Mouse (Mus musculus) kidney, embryonic 14.5 days (tissue): ENCODE results near the gene Foxd4. TPM values are rescaled to one million over a fixed set of nuclear protein-coding genes. Genes with fewer than 3 reads are reported as not detected.

Experiments used
- ATAC-seq: fragments of 200-750 bp; cut with Nextera tagmentation; 2 replicates; pipeline ENCODE4 v1.8.0; 2017; ENCODE audit warnings: moderate number of reproducible peaks, mild to moderate bottlenecking, moderate TSS enrichment, moderate library complexity; ENCODE audit not compliant: low FRiP score, low TSS enrichment
- H3K27ac ChIP-seq: fragments of 300-500 bp; sonication (generic); 2 replicates; pipeline ENCODE4 v1.5.1; 2014; ENCODE audit warnings: low read depth, mild to moderate bottlenecking, low read length, moderate library complexity, mixed read lengths
- H3K27me3 ChIP-seq: fragments of 300-500 bp; sonication (generic); 2 replicates; pipeline ENCODE4 v1.6.1; 2014; ENCODE audit warnings: mild to moderate bottlenecking, low read length; ENCODE audit not compliant: control insufficient read depth, insufficient read depth
- H3K36me3 ChIP-seq: fragments of 300-500 bp; sonication (generic); 2 replicates; pipeline ENCODE4 v1.6.1; 2014; ENCODE audit warnings: low read length, mixed read lengths; ENCODE audit not compliant: control insufficient read depth, insufficient read depth
- H3K4me1 ChIP-seq: fragments of 300-500 bp; sonication (generic); 2 replicates; pipeline ENCODE4 v1.6.1; 2014; ENCODE audit warnings: low read length, mixed read lengths; ENCODE audit not compliant: control insufficient read depth, insufficient read depth
- H3K4me2 ChIP-seq: fragments of 300-500 bp; sonication (generic); replicated peaks from 2 replicates; pipeline ENCODE4 v1.6.1; 2014; ENCODE audit warnings: low read depth, mild to moderate bottlenecking, low read length
- H3K4me3 ChIP-seq: fragments of 300-500 bp; sonication (generic); 2 replicates; pipeline ENCODE4 v1.5.1; 2014; ENCODE audit warnings: mild to moderate bottlenecking, low read length
- H3K9ac ChIP-seq: fragments of 300-500 bp; sonication (generic); 2 replicates; pipeline ENCODE4 v1.6.1; 2014; ENCODE audit warnings: low read depth, mild to moderate bottlenecking, low read length, moderate library complexity
- H3K9me3 ChIP-seq: fragments of 300-500 bp; sonication (generic); 2 replicates; pipeline ENCODE4 v1.6.1; 2016; ENCODE audit warnings: low read length; ENCODE audit not compliant: control insufficient read depth
- WGBS: fragments of 180-500 bp; shearing (Covaris S2); extraction: QIAGEN DNeasy Blood & Tissue Kit; methylation state at CpG from one replicate; pipeline ENCODE4 v1.1.7; 2014; 5-methylcytosine and 5-hydroxymethylcytosine counted together
- polyA plus RNA-seq: library from polyadenylated mRNA; unstranded; fragments of >200 nt; fragmentation: Nextera tagmentation; extraction: Ambion mirVana; gene quantifications from 2 replicates; pipeline ENCODE4 v1.2.1, GENCODE M21; 2014

Foxd4 gene
- not detected in 2 replicates for polyA plus RNA-seq

DNA sequence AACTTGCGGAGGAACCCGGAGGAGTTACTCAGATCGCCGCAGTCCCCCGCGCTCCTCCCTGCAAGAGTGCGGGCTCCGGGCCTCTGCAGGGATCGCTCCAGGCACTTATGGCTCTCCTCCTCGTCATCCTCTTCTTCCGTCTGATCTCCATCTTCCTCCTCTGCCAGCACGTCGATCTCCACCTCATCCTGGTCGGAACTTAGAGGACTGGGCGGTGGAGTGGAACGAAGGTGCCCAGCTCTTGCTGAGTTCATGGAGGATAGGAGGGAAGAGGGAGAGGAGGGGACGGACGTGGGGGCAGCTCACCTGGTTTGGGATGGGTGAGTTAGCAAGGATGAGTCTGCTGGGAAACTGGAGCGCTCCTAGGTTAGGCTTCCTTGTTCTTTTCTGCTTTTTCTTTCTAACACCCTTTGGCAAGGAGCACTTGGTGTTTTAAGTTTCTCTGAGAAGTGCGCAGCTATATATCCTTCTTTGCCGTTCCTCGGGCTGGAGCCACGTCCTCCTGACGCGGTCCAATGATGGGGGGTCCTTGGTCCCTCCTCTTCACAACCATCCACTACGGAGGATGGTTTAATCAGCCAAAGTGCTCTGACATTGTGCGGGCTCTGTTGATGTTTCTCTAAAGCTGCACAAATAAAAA, at the start of gene Foxd4:
Gene Foxd4 (minus strand): TSS at position 617 of the 640 bp plus-strand sequence.
- peaks cover 16% of the 10 kb centered on the region; the same call in 1 of the 2 replicates for H3K4me1 ChIP-seq
- peak within 1 kb of the TSS; percentile 42 for H3K4me3 ChIP-seq
- H3K27ac ChIP-seq, result no peak within 1 kb of the TSS
- no peak within 1 kb of the TSS for H3K9ac ChIP-seq
- no peaks in the 10 kb centered on the region for H3K36me3 ChIP-seq
- no peak for ATAC-seq
- under 1% methylated on average over 22 of the region's 27 CpGs for WGBS
- peaks cover 85% of the 10 kb centered on the region for H3K27me3 ChIP-seq
- H3K4me2 ChIP-seq, result peak within 1 kb of the TSS; percentile 60
- no peaks in the 10 kb centered on the region for H3K9me3 ChIP-seq

DNA sequence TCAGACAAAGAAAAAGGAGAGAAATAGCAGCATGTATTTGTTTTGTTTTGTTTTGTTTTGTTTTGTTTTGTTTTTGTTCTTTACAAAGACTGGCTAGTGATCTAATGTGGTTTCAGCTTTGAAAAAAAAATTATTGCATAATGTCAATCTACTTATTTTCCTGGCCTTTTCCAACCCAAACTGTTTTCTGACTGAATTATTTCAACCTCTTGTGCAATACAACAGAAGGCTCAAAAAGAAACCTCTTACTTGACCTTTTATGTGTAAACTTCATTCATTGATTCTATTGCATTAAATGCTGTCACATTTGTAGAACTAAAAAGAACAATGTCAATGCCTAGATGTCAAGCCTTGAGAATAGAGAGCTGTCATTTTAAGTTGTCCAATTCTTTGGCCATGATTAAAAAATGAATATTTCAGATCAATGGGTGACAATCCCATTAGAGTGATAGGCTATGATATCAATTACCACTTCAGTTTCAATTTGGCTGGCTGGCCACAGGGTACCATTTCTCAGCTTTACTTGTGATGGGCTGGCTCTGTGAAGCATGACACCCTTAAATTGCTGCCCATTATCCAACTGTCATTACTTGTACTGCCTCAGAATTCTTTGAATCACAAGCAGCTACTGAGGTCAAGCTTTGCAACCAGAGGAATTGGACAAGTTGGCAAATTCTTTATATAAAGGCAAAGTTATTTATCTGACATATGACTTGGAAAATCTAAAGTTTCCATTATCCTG, 44.7 kb upstream of the Foxd4 start:
- ATAC-seq, result no peak
- H3K27me3 ChIP-seq, result no peaks in the 10 kb centered on the region
- H3K36me3 ChIP-seq, result no peaks in the 10 kb centered on the region

DNA sequence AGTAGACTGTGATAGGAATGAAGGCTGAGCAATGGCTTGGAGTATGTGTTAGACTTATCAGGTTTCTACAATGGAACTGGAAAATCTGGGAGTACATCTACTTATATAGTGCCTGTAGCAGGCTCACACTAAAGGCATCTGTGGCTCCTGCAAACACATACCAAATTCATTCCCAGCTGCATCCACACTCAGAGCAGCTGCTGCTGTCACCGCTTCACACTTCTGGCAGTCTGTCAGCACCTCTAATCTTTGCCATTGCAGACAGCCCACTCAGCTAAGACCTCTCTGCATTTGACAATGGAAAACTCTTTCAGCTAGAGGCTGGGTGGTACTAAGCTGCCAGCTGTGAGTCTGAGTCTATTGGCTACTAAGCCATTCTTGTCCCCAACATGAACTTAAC, 36.1 kb upstream of the Foxd4 start:
- ATAC-seq, result no peak
- Histone ChIP-seq H3K4me2 (no peak overlapping the region), H3K36me3 (peaks cover 3% of the 10 kb centered on the region; the same call in 1 of the 2 replicates), H3K9me3 (no peaks in the 10 kb centered on the region), H3K4me1 (no peaks in the 10 kb centered on the region), H3K9ac (no peak overlapping the region), H3K27ac (no peak overlapping the region), H3K4me3 (no peak overlapping the region), H3K27me3 (no peaks in the 10 kb centered on the region)
- WGBS, result 91% methylated on average over 1 of the region's 1 CpGs

More for the DNA sequence above, 44.7 kb upstream of the Foxd4 start:
- Histone ChIP-seq H3K9me3 (no peaks in the 10 kb centered on the region), H3K9ac (no peak overlapping the region), H3K4me3 (no peak overlapping the region), H3K27ac (no peak overlapping the region), H3K4me2 (no peak overlapping the region), H3K4me1 (no peaks in the 10 kb centered on the region)

DNA sequence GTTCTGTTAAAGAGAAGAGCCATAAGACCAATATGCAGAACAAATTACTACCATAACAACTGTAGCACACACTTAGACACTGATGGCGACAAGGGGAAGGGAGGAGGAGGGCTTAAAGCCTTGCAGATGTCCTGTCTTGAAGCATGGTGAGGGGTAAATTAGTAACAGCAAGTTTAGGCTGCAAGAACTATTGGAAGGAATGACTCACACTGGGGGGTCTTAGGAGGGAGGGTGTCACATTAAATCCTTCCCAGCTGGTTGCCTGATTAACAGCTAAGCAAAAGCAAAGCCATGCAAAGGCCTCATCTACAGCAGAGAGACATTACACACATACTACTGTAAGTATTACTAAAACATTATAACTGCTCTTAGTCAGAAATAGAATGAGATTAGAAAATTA, 28.0 kb upstream of the Foxd4 start:
- Histone ChIP-seq H3K36me3 (peaks cover 5% of the 10 kb centered on the region; the same call in 1 of the 2 replicates), H3K4me1 (no peaks in the 10 kb centered on the region), H3K4me2 (no peak overlapping the region), H3K27me3 (no peaks in the 10 kb centered on the region), H3K4me3 (no peak overlapping the region), H3K9ac (no peak overlapping the region), H3K27ac (no peak overlapping the region), H3K9me3 (no peaks in the 10 kb centered on the region)
- WGBS, result 74% methylated on average over 1 of the region's 1 CpGs
- ATAC-seq, result no peak

DNA sequence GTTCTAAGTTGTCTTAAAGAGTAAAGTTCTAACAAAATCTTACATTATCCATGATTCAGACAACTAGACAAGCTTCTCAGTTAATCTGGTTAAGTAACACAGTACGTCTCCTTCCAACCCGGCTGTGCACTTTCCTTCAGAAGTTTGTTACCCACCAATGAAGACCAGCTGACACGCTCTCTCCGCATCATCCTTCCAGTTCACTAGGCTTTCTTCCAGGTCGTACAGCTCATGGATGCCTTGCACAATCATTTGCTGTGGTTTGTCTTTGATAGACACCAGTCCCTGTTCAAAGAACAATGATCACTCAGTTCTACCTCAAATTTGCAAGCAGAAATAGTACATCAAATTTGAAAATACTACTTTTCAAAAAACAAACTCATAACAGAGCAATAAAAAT, 19.9 kb upstream of the Foxd4 start:
- no peak for ATAC-seq
- H3K36me3 ChIP-seq, result peaks cover 21% of the 10 kb centered on the region; the same call in 1 of the 2 replicates
- WGBS, result 95% methylated on average over 5 of the region's 5 CpGs
- no peak overlapping the region for H3K4me2 ChIP-seq
- no peak overlapping the region for H3K4me3 ChIP-seq
- no peaks in the 10 kb centered on the region for H3K4me1 ChIP-seq
- no peak overlapping the region for H3K27ac ChIP-seq
- H3K9me3 ChIP-seq, result no peaks in the 10 kb centered on the region
- no peak overlapping the region for H3K9ac ChIP-seq
- H3K27me3 ChIP-seq, result no peaks in the 10 kb centered on the region

DNA sequence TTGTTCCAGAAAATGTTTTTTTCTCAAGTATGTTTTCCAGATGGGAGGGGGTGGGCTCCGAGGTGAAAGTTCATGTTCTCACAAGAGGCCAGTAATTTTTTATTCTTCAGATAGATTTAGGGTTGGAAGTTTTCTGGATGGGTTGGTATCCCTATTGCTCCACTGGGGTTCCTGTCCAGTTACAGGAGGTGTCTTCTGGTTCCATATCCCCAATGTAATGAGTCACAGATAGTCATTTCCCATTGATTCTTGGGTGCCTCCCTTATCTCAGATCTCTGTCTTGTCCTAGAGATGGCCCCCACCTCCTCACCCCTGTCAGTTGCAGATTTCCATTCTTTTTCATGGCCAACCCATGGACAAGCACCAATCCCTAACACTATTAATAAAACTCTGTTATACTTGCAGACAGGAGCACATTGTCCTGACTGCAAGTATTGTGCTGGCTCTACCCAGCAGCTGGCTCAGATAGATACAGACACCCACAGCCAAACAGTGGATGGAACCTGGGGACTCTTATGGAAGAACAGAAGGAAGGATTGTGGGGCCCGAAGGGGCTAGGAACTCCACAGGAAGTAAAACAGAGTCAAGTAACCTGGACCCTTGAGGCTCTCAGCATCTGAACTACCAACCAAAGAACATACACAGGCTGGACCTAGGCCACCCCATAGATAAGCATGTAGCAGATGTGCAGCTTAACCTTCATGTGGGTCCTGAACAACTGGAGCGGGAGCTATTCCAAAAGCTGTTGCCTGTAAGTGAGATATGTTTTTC, 7.6 kb upstream of the Foxd4 start:
- WGBS, result 87% methylated on average over 3 of the region's 3 CpGs
- no peaks in the 10 kb centered on the region for H3K9me3 ChIP-seq
- no peak for ATAC-seq
- H3K27ac ChIP-seq, result no peak overlapping the region
- H3K4me3 ChIP-seq, result no peak overlapping the region
- no peaks in the 10 kb centered on the region for H3K36me3 ChIP-seq
- no peak overlapping the region for H3K9ac ChIP-seq
- H3K4me2 ChIP-seq, result no peak overlapping the region
- no peaks in the 10 kb centered on the region for H3K4me1 ChIP-seq
- peaks cover 17% of the 10 kb centered on the region for H3K27me3 ChIP-seq

DNA sequence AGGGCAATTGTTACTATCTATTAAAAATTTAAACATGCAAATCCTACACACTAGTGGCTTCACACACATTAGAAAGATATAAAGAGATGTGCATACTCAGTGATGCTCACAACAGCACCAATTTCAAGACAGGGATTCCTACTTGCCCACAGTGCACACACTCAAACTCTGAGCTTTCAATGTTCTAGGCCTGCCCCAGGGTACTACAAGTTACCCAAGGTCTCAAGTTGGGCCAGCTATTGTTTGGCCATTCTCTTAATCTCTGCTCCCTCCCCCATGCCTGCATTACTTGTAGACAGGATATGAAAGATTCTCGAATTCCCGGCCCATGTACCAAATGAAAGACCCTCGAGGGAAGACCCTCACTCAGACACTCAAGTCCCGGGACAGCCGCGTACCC, 6.7 kb upstream of the Foxd4 start:
- Histone ChIP-seq H3K27ac (no peak overlapping the region), H3K4me3 (no peak overlapping the region), H3K9me3 (no peaks in the 10 kb centered on the region), H3K4me2 (no peak overlapping the region), H3K27me3 (peaks cover 26% of the 10 kb centered on the region), H3K36me3 (no peaks in the 10 kb centered on the region), H3K9ac (no peak overlapping the region), H3K4me1 (no peaks in the 10 kb centered on the region)
- ATAC-seq, result no peak
- 93% methylated on average over 4 of the region's 6 CpGs for WGBS

DNA sequence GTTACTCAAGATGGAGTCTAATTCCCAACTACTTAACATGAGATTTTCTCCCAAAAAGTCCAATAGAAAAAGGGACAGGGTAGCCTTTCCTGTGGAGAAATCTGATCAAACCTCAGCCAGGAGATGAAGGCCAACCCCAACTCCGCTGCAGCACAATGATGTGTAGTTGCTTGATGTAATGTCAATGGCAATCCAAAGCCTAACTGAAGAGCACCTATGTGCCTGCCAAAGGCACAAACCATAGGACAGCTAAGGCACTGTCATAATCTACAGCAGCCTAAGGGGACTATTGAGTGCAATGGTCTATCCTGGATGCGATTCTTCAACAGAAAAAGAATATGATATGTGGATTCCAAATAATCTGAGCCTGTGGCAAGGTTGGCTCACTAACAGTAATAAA, 1.8 kb upstream of the Foxd4 start:
- H3K4me1 ChIP-seq, result peaks cover 10% of the 10 kb centered on the region; the same call in 1 of the 2 replicates
- H3K27ac ChIP-seq, result no peak overlapping the region
- H3K9ac ChIP-seq, result no peak overlapping the region
- no peaks in the 10 kb centered on the region for H3K36me3 ChIP-seq
- 45% methylated on average over 2 of the region's 2 CpGs for WGBS
- H3K4me2 ChIP-seq, result no peak overlapping the region
- no peak overlapping the region for H3K4me3 ChIP-seq
- no peak for ATAC-seq
- peaks cover 69% of the 10 kb centered on the region for H3K27me3 ChIP-seq
- H3K9me3 ChIP-seq, result no peaks in the 10 kb centered on the region

DNA sequence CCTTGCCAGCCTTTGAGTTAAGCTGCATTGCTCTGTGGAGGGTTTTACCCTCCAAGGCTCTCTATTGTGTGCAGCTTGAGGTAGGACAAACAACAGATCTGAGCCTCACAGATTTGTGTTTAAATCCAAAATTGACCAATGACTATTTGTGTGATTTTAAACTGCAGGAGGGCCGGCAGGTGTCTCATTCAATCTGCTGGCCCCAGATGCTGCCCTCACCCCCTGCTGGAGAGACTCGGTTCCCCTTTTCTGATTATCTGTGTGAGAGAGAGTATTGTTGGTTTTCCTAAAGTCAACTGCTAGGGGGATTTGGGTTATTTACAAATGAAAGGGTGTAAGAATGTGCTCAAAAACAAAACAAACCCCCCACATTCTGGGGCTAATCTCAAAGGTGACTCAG, 1.3 kb upstream of the Foxd4 start:
- Histone ChIP-seq H3K27ac (no peak overlapping the region), H3K4me1 (peaks cover 14% of the 10 kb centered on the region; the same call in 1 of the 2 replicates), H3K27me3 (peaks cover 75% of the 10 kb centered on the region), H3K36me3 (no peaks in the 10 kb centered on the region), H3K9me3 (no peaks in the 10 kb centered on the region), H3K9ac (no peak overlapping the region), H3K4me3 (no peak overlapping the region), H3K4me2 (no peak overlapping the region)
- no peak for ATAC-seq
- WGBS, result 4% methylated on average over 2 of the region's 2 CpGs
